Mouse (Mus musculus) MEL (cell line): ENCODE measurements around the gene Gnl1. TPM values are rescaled to one million over a fixed set of nuclear protein-coding genes. Genes with fewer than 3 reads are reported as not detected.

Experiments
- DNase-seq: peaks from one replicate; pipeline ENCODE4 v3.0.0; 2011; ENCODE audit warnings: low read depth, low spot score
- H3K27ac ChIP-seq: 2 replicates; pipeline ENCODE4 v1.5.1; 2012; ENCODE audit warnings: low read depth, mild to moderate bottlenecking, control low read depth, low read length, moderate library complexity; ENCODE audit not compliant: control insufficient read depth
- H3K27me3 ChIP-seq, 2 experiments: fragments of 150-350 bp in 1 of 2; sonication (generic) in 1 of 2; 2 replicates each; pipeline ENCODE4 v1.6.1; 2012; ENCODE audit warnings: low read length in 2 of 2, mild to moderate bottlenecking in 2 of 2, improper control_type of control experiment in 1 of 2, moderate library complexity in 1 of 2; ENCODE audit not compliant: insufficient read depth in 2 of 2, control insufficient read depth in 1 of 2
- H3K36me3 ChIP-seq, 2 experiments: 2 replicates each; pipeline ENCODE4 v1.6.1; 2012 to 2014; ENCODE audit warnings: low read length in 2 of 2, improper control_type of control experiment in 1 of 2, inconsistent platforms in 1 of 2, mild to moderate bottlenecking in 1 of 2; ENCODE audit not compliant: insufficient read depth in 2 of 2, control insufficient read depth in 1 of 2
- H3K4me1 ChIP-seq, 2 experiments: fragments of 150-350 bp in 1 of 2; sonication (generic) in 1 of 2; 2 replicates each; pipeline ENCODE4 v1.6.1; 2012; ENCODE audit warnings: low read length in 2 of 2, improper control_type of control experiment in 1 of 2, mild to moderate bottlenecking in 1 of 2; ENCODE audit not compliant: insufficient read depth in 2 of 2, control insufficient read depth in 1 of 2
- H3K4me3 ChIP-seq, 2 experiments: fragments of 150-350 bp in 1 of 2; sonication (generic) in 1 of 2; 2 replicates each; pipeline ENCODE4 v1.5.1; 2012; ENCODE audit warnings: low read depth in 2 of 2, low read length in 2 of 2, mild to moderate bottlenecking in 2 of 2, moderate library complexity in 2 of 2, control low read depth in 1 of 2, improper control_type of control experiment in 1 of 2; ENCODE audit not compliant: control insufficient read depth in 1 of 2, insufficient read depth in 1 of 2
- H3K79me2 ChIP-seq: 2 replicates; pipeline ENCODE4 v1.6.1; 2012; ENCODE audit warnings: mild to moderate bottlenecking, low read length, moderate library complexity; ENCODE audit not compliant: control insufficient read depth, poor library complexity, insufficient read depth
- H3K9ac ChIP-seq: 2 replicates; pipeline ENCODE4 v1.6.1; 2012; ENCODE audit warnings: low read depth, mild to moderate bottlenecking, control low read depth, low read length, moderate library complexity; ENCODE audit not compliant: control insufficient read depth, poor library complexity, severe bottlenecking
- H3K9me3 ChIP-seq: fragments of 150-350 bp; sonication (generic); replicated peaks from 2 replicates; pipeline ENCODE4 v1.6.1; 2012; ENCODE audit warnings: mild to moderate bottlenecking, low read length, improper control_type of control experiment, moderate library complexity; ENCODE audit not compliant: insufficient read depth
- BHLHE40 ChIP-seq: IDR thresholded peaks from 2 replicates; pipeline ENCODE4 v1.6.1; 2012; ENCODE audit warnings: low read depth, mild to moderate bottlenecking, inconsistent platforms, low read length, improper control_type of control experiment, borderline replicate concordance
- E2F4 ChIP-seq: IDR thresholded peaks from 2 replicates; pipeline ENCODE4 v1.6.1; 2011; ENCODE audit warnings: low read depth, low read length, improper control_type of control experiment, borderline replicate concordance
- ELF1 ChIP-seq: IDR thresholded peaks from 2 replicates; pipeline ENCODE4 v1.6.1; 2014; ENCODE audit warnings: low read depth, mild to moderate bottlenecking, inconsistent platforms, low read length, improper control_type of control experiment, moderate library complexity
- EP300 ChIP-seq, 2 experiments: IDR thresholded peaks; 2 replicates each; pipeline ENCODE4 v1.6.1; 2011; ENCODE audit warnings: improper control_type of control experiment in 2 of 2, low read length in 2 of 2, low read depth in 1 of 2, mild to moderate bottlenecking in 1 of 2
- ETS1 ChIP-seq: IDR thresholded peaks from 2 replicates; pipeline ENCODE4 v1.6.1; 2012; ENCODE audit warnings: low read depth, mild to moderate bottlenecking, inconsistent platforms, low read length, improper control_type of control experiment, moderate library complexity
- GABPA ChIP-seq: IDR thresholded peaks from 2 replicates; pipeline ENCODE4 v1.6.1; 2012; ENCODE audit warnings: low read depth, mild to moderate bottlenecking, inconsistent platforms, low read length, improper control_type of control experiment, moderate library complexity
- GATA1 ChIP-seq: IDR thresholded peaks from 2 replicates; pipeline ENCODE4 v1.6.1; 2011; ENCODE audit warnings: low read depth, low read length, improper control_type of control experiment
- HCFC1 ChIP-seq: IDR thresholded peaks from 2 replicates; pipeline ENCODE4 v1.6.1; 2012; ENCODE audit warnings: low read depth, mild to moderate bottlenecking, inconsistent platforms, low read length, improper control_type of control experiment, moderate library complexity
- JUND ChIP-seq: IDR thresholded peaks from 2 replicates; pipeline ENCODE4 v1.6.1; 2011; ENCODE audit warnings: low read depth, mild to moderate bottlenecking, improper control_type of control experiment, low read length
- MAFK ChIP-seq: IDR thresholded peaks from 2 replicates; pipeline ENCODE4 v1.6.1; 2011; ENCODE audit warnings: low read depth, mild to moderate bottlenecking, low read length, improper control_type of control experiment, borderline replicate concordance
- MAX ChIP-seq: IDR thresholded peaks from 2 replicates; pipeline ENCODE4 v1.6.1; 2011; ENCODE audit warnings: low read length, improper control_type of control experiment
- MEF2A ChIP-seq: IDR thresholded peaks from 2 replicates; pipeline ENCODE4 v1.6.1; 2014; ENCODE audit warnings: low read depth, mild to moderate bottlenecking, inconsistent platforms, low read length, improper control_type of control experiment; ENCODE audit not compliant: poor library complexity, insufficient replicate concordance, severe bottlenecking; ENCODE audit errors: extremely low read depth
- MXI1 ChIP-seq: IDR thresholded peaks from 2 replicates; pipeline ENCODE4 v1.6.1; 2011; ENCODE audit warnings: mild to moderate bottlenecking, low read depth, low read length, improper control_type of control experiment
- MYB ChIP-seq: IDR thresholded peaks from 2 replicates; pipeline ENCODE4 v1.6.1; 2011; ENCODE audit warnings: mild to moderate bottlenecking, low read depth, low read length, improper control_type of control experiment
- MYC ChIP-seq: IDR thresholded peaks from 2 replicates; pipeline ENCODE4 v1.6.1; 2011; ENCODE audit warnings: low read depth, mild to moderate bottlenecking, low read length, improper control_type of control experiment, moderate library complexity
- NELFE ChIP-seq: IDR thresholded peaks from 2 replicates; pipeline ENCODE4 v1.6.1; 2011; ENCODE audit warnings: low read depth, low read length, improper control_type of control experiment
- NRF1 ChIP-seq: IDR thresholded peaks from 2 replicates; pipeline ENCODE4 v1.6.1; 2014; ENCODE audit warnings: low read depth, mild to moderate bottlenecking, inconsistent platforms, low read length, improper control_type of control experiment, moderate library complexity; ENCODE audit not compliant: poor library complexity, insufficient read depth, severe bottlenecking
- POLR2A ChIP-seq, 2 experiments: IDR thresholded peaks; 2 replicates each; pipeline ENCODE4 v1.6.1; 2011 to 2012; ENCODE audit warnings: low read length in 2 of 2, mild to moderate bottlenecking in 2 of 2, control low read depth in 1 of 2, improper control_type of control experiment in 1 of 2, low read depth in 1 of 2, moderate library complexity in 1 of 2; ENCODE audit not compliant: control insufficient read depth in 1 of 2, insufficient read depth in 1 of 2, poor library complexity in 1 of 2
- POLR2AphosphoS2 ChIP-seq: IDR thresholded peaks from 2 replicates; pipeline ENCODE4 v1.6.1; 2011; ENCODE audit warnings: low read length, improper control_type of control experiment
- POLR2AphosphoS5 ChIP-seq: IDR thresholded peaks from 2 replicates; pipeline ENCODE4 v1.6.1; 2012; ENCODE audit warnings: low read depth, borderline replicate concordance, mild to moderate bottlenecking, inconsistent platforms, low read length, moderate library complexity, mixed read lengths
- RAD21 ChIP-seq: IDR thresholded peaks from 2 replicates; pipeline ENCODE4 v1.6.1; 2011; ENCODE audit warnings: mild to moderate bottlenecking, low read depth, low read length, improper control_type of control experiment
- RCOR1 ChIP-seq: IDR thresholded peaks from 2 replicates; pipeline ENCODE4 v1.6.1; 2012; ENCODE audit warnings: low read depth, mild to moderate bottlenecking, inconsistent platforms, low read length, improper control_type of control experiment
- SIN3A ChIP-seq: IDR thresholded peaks from 2 replicates; pipeline ENCODE4 v1.6.1; 2012; ENCODE audit warnings: low read length, improper control_type of control experiment, inconsistent platforms
- SMC3 ChIP-seq: IDR thresholded peaks from 2 replicates; pipeline ENCODE4 v1.6.1; 2011; ENCODE audit warnings: low read depth, low read length, improper control_type of control experiment
- TAL1 ChIP-seq: IDR thresholded peaks from 2 replicates; pipeline ENCODE4 v1.6.1; 2012; ENCODE audit warnings: mild to moderate bottlenecking, inconsistent platforms, low read length, moderate library complexity, mixed read lengths
- TBP ChIP-seq: IDR thresholded peaks from 2 replicates; pipeline ENCODE4 v1.8.0; 2011; ENCODE audit warnings: low read depth, low read length, improper control_type of control experiment
- TCF12 ChIP-seq: IDR thresholded peaks from 2 replicates; pipeline ENCODE4 v1.6.1; 2014; ENCODE audit warnings: low read depth, mild to moderate bottlenecking, inconsistent platforms, low read length, improper control_type of control experiment, moderate library complexity
- USF2 ChIP-seq, 2 experiments: IDR thresholded peaks; 2 replicates each; pipeline ENCODE4 v1.6.1; 2011 to 2012; ENCODE audit warnings: improper control_type of control experiment in 2 of 2, low read length in 2 of 2, borderline replicate concordance in 1 of 2, inconsistent platforms in 1 of 2, low read depth in 1 of 2, mild to moderate bottlenecking in 1 of 2; ENCODE audit not compliant: insufficient read depth in 1 of 2
- ZC3H11A ChIP-seq: IDR thresholded peaks from 2 replicates; pipeline ENCODE4 v1.6.1; 2012; ENCODE audit warnings: low read depth, mild to moderate bottlenecking, inconsistent platforms, low read length, improper control_type of control experiment
- ZKSCAN1 ChIP-seq: IDR thresholded peaks from 2 replicates; pipeline ENCODE4 v1.6.1; 2012; ENCODE audit warnings: low read depth, mild to moderate bottlenecking, inconsistent platforms, low read length, improper control_type of control experiment, moderate library complexity
- polyA plus RNA-seq, 2 experiments: library from polyadenylated mRNA; stranded (reverse) in 1 of 2; unstranded in 1 of 2; fragments of >175 nt in 1 of 2; fragments of >200 nt in 1 of 2; gene quantifications; 2 replicates each; pipeline versions ENCODE4 v1.2.1 to v1.2.4; 2012; ENCODE audit warnings: low replicate concordance in 2 of 2, low read depth in 1 of 2; ENCODE audit not compliant: insufficient read length in 2 of 2, insufficient read depth in 1 of 2, missing spikeins in 1 of 2
- total RNA-seq: library from RNA; depleted of rRNA; stranded (reverse); fragments of 300-350 nt; gene quantifications from 2 replicates; pipeline ENCODE4 v1.2.3, GENCODE M21; 2012

Gnl1 gene
- total and polyA plus RNA-seq, 3 experiments = 57.1 to 98.5 TPM; not detected in 1

GRCm38 (mm10) chr17:35997713-35998510, 18.3 kb downstream of the Gnl1 start:
- Histone ChIP-seq H3K4me1 (peaks cover 25 to 41% of the 10 kb centered on the region in 2 experiments), H3K9ac (peak overlapping the region; percentile 56), H3K9me3 (no peaks in the 10 kb centered on the region), H3K36me3 (peaks cover 0 to 48% of the 10 kb centered on the region in 2 experiments; a peak in 3 of 4 replicates), H3K79me2 (peaks cover 50% of the 10 kb centered on the region), H3K27ac (peak overlapping the region; percentile 98), H3K27me3 (no peaks in the 10 kb centered on the region)
- peak; percentile 95 for DNase-seq
- TF ChIP-seq NRF1 (no peak), RAD21 (no peak; the same call in 1 of the 2 replicates), TBP (peak; percentile 90), E2F4 (no peak), POLR2A (IDR thresholded peaks at IDR 0.05; ENCODE audit: control insufficient read depth in 1 of 2, insufficient read depth in 1 of 2, low read depth in 1 of 2, low read length in 2 of 2, poor library complexity in 1 of 2) (peak in 1 of 2 experiments; percentile 78; a peak in 2 of 4 replicates), TCF12 (no peak), MAFK (peak; percentile 57; the same call in 1 of the 2 replicates), SIN3A (peak; percentile 85), ZC3H11A (0 out of 2 replicates have a peak, but pooled peaks have one; percentile 2), EP300 (IDR thresholded peaks at IDR 0.05; ENCODE audit: low read depth in 1 of 2, low read length in 2 of 2) (peak; percentile 30 to 44; a peak in 3 of 4 replicates), SMC3 (peak; percentile 35), TAL1 (no peak), MEF2A (no peak), HCFC1 (0 out of 2 replicates have a peak, but pooled peaks have one; percentile 33), GABPA (no peak), BHLHE40 (no peak; the same call in 1 of the 2 replicates), USF2 (IDR thresholded peaks at IDR 0.05; ENCODE audit: borderline replicate concordance in 1 of 2, insufficient read depth in 1 of 2, low read depth in 1 of 2, low read length in 2 of 2) (no peak), ELF1 (no peak), ETS1 (peak; percentile 58; the same call in 1 of the 2 replicates), RCOR1 (peak; percentile 76), MYB (no peak), MXI1 (peak; percentile 76), GATA1 (0 out of 2 replicates have a peak, but pooled peaks have one; percentile 9), NELFE (peak; percentile 53; the same call in 1 of the 2 replicates), JUND (no peak), MAX (no peak; the same call in 1 of the 2 replicates), MYC (0 out of 2 replicates have a peak, but pooled peaks have one; percentile 16), POLR2AphosphoS5 (no peak), ZKSCAN1 (no peak), POLR2AphosphoS2 (no peak)
- TF ChIP-seq, all 39 proteins: peak for 14
- H3K4me3 ChIP-seq = peak overlapping the region; percentile 35 to 49
